Mouse (Mus musculus): ENCODE results near the gene Arhgap10.

Gene Arhgap10

GRCm38 (mm10) chr8:77442452-77442851, 75.3 kb downstream of the Arhgap10 start:
- no peak for DNase-seq (ENCODE audit: low spot score)

DNA sequence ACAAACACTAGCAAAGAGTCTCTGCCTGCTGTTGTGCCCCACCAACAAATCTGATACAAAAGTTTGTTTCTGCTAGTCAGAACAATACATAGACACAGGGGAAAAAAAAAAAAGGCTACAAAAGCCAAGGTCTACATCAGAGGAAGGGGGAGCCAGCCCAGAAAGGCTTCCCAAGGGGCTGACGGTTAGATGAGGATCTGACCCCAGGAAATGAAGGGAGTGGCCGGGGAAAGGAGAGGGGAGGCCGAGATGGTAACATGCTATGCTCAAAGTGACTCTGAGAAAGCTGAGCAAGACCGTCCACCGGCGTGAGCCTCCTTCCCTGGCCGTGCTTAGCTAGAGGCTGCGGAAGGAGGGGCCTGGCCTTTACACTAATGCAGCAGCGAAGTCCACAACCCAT, 76.8 kb downstream of the Arhgap10 start:
- DNase-seq (ENCODE audit: low spot score), result no peak

DNA sequence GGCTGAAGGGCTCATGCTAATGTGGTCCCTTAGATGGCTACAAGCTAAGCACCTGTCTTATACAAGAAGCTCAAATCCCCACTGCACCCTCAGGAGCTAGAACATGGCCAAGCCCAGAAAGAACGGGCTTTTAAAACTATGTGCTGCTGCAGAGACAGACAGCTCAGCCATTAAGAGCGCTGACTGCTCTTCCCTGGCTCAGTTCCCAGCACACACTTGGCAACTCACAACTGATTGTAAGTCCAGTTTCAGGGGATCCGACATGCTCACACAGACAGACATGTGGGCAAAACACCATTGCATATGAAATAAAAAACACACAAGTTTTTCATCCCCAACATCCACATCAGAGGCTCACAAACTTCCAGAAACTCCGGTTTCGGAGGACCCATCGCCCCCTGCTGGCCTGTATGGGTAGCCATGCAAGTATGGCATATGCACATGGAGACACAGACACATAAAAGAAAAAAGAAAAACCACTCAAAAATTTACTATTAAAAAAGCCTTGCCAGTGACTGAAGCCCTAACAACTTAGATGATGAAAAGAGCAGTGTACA, 77.4 kb downstream of the Arhgap10 start:
- DNase-seq (ENCODE audit: low spot score), result no peak

DNA sequence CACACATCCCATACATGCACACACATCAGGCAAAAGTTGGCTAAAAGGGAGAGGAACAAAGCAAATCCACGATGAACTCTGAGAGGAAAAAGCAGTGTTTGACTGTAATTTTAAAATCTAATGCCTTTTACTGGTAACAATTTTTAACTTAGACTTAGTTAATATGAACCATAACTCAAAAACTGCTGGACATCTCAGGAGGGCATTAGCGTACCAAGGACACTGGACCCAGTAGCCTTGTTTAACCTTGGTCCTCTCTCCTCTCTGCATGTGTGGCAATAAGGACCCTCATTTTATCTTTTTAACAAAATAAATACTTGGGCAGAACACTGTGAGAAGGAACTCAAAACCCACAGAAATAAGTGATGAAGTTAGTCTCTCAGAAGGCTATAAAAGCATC, 78.1 kb downstream of the Arhgap10 start:
- DNase-seq (ENCODE audit: low spot score), result no peak

- no peak for DNase-seq (ENCODE audit: low spot score)
These were observed 79.8 kb downstream of the Arhgap10 start for GRCm38 (mm10) chr8:77437807-77438493.

GRCm38 (mm10) chr8:77436013-77436990, 81.5 kb downstream of the Arhgap10 start:
- no peak for DNase-seq (ENCODE audit: low spot score)

GRCm38 (mm10) chr8:77433221-77433620, 84.5 kb downstream of the Arhgap10 start:
- peak; percentile 29 for DNase-seq (ENCODE audit: low spot score)

- DNase-seq (ENCODE audit: low spot score), result no peak
These were observed 85.0 kb downstream of the Arhgap10 start for GRCm38 (mm10) chr8:77432726-77433125.

- no peak for DNase-seq (ENCODE audit: low spot score)
These were observed 89.3 kb downstream of the Arhgap10 start for GRCm38 (mm10) chr8:77428420-77428819.

DNA sequence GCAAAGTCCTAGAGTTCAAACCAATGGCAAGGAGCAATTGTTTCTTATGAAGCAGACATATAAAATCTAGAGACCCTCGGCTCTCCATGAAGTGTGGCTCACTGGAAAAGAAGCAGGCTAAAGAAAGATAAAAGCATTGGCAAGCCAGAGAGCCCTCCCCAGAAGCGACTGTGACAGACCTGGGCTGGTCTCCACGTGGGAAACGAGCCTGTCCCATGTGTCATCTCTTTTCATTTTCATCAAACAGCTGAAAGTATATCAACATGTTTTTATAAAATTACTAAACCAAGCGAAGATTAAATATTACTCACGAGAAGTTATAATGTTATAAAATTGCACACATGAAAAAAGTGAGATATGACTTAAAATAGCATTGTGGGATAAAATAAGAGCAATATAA, 89.7 kb downstream of the Arhgap10 start:
- DNase-seq (ENCODE audit: low spot score), result no peak

DNA sequence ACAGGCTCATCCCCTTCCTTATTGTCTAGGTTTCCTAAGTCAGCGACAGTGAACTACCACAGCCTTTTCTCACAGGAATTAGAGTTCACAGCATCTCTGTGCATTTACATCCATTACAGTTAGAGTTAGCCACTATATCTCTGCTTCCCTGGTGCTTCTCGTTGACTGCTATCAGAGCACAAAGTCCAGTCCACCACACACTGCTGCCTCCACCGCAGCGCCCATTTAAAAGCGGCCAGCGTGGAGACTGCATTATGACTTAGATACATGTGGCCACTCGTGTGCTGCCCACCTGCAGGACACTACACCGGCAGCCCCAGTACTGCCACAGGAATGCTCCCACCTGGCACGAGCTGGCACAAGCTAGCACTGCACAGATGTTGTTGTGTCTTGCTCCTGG, 90.3 kb downstream of the Arhgap10 start:
- DNase-seq (ENCODE audit: low spot score), result no peak

DNA sequence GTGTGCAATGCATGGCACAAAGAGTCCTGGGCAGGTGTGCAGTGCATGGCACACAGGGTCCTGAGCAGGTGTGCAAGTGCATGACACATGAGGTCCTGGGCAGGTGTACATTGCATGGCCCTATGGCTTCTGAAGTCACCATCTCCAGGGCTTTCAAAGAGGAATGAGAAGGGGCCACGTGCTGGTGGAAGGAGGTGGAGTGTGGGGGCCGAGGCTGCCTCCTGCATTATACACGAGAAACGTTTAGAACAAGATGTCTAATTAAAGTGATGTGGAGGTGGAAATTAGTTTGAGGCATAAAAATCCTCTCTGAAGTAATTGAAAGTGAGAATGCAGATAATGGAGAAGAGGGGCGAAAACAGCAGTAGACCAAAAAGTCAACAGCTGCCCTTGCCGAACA, 93.9 kb downstream of the Arhgap10 start:
- no peak for DNase-seq (ENCODE audit: low spot score)

GRCm38 (mm10) chr8:77422632-77423252, 95.0 kb downstream of the Arhgap10 start:
- DNase-seq (ENCODE audit: low spot score), result peak; percentile 29

GRCm38 (mm10) chr8:77421596-77421995, 96.2 kb downstream of the Arhgap10 start:
- DNase-seq (ENCODE audit: low spot score), result no peak

DNA sequence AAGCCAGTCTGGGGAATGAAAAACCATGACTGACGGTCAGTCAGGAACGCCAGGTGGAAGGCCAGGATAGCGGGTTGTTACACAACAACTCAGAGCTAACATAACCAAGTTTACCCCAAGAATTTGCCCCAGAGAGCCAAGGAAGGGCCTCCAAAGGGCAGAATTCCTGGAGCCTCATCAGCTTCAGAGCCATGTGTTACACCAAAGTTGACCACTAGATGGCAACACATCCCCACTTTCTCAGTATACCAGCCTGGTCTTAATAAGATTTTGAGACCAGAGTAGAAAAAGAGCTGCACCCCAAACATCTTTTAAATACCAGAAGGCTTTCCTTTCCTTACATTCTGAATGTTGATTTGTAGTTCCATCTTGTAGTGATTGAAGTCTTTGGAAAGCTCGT, 98.0 kb downstream of the Arhgap10 start:
- peak; percentile 70 for DNase-seq (ENCODE audit: low spot score)

DNA sequence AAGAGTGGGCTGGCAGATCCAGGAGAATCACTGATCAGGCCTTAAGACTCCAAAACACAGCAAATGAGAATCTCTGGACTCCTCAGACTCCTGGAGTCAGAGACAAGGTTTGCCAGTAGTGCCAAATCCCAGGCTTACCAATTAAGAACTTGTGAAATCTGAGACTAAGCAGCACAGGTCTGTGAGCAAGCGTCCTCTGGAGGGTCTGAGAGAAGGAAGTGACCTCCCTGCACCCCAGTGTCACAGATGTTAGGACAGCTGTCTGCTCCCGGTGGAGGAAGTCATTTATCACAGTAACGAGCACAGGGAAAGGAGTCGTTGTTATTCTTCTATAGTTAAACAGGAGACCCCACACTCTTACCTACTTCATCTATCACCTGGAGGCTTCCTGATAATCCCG, 101.0 kb downstream of the Arhgap10 start:
- no peak for DNase-seq (ENCODE audit: low spot score)

GRCm38 (mm10) chr8:77416034-77416433, 101.7 kb downstream of the Arhgap10 start:
- DNase-seq (ENCODE audit: low spot score), result no peak

DNA sequence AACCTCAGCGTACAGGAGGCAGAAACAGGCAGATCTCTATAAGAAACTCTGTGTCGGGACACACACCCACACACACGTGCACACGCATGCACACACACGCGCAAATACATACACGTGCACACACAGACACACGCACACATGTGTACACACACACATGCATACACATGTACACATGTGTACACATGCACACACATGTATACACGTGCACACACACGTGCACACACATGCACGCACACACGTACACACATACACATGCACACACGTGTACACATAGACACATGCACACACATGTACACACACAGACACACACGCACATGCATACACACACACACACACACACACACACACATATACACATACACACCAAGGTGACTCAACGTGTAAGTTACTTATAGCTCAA, 106.5 kb downstream of the Arhgap10 start:
- DNase-seq (ENCODE audit: low spot score), result no peak

DNA sequence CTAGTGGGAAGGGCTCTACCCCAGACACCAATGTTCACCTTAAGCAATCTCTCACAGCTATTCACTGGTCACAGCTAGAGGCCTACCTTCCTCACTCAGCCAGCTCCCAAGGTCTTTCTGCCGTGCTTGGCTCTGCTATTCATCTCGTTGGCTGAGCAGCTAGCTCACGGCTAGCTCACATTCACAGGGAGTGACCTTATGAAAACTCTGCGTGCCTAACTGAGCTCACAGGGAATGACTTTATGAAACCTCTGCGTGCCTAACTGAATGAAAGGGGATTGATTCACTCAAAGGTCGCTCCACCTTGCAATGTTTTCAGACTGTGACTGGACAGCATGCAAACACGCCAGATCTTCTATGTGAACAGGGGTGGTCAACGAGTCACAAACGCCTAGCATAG, 107.4 kb downstream of the Arhgap10 start:
- no peak for DNase-seq (ENCODE audit: low spot score)

GRCm38 (mm10) chr8:77408527-77409215, 109.1 kb downstream of the Arhgap10 start:
- DNase-seq (ENCODE audit: low spot score), result no peak

DNA sequence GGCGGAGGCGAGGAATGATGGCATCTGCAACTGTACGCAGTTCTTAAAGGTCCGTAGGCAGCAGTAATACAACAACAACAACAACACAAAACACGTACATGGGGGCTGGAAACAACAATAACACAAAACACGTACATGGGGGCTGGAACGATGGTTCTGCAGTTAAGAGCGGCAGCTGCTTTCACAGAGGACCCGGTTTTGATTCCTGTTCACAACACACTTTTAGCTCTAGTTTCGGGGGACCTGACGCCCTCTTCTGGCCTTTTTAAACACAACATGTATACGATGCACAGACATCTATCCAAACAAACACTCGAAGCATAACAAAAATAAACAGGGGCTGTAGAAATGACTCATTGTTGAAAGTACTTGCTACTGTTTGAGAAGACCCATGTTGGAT, 110.9 kb downstream of the Arhgap10 start:
- no peak for DNase-seq (ENCODE audit: low spot score)

DNA sequence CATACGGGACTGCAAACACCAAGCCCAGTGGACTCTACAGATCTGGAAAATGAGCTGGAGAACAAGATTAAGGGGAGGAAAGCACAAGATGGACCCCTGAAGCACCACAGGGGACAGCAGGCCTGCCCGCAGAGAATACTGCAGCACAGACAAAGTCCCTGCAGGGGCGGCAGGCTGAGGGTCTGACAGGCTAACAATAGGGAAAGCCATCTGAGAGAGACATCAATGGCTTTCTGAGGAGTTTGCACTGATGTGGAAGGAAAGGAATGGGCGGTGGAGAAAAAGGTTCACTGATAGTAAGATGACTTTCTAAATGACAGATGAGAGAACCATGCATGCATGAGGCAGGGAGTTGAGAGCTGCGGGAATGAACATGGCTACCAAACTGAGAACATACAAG, 111.3 kb downstream of the Arhgap10 start:
- DNase-seq (ENCODE audit: low spot score), result no peak

Measured in lung, postnatal 25 days (tissue).